Mouse (Mus musculus) frontal cortex, adult 2 months (tissue): ENCODE data around the gene Msl3l2. TPM values are rescaled to one million over a fixed set of nuclear protein-coding genes. Genes with fewer than 3 reads are reported as not detected.

Source experiments
- polyA plus RNA-seq: library from polyadenylated mRNA; depleted of rRNA; stranded (reverse); fragments of >200 nt; gene quantifications from 2 replicates; pipeline ENCODE4 v1.2.3, GENCODE M21; 2012; rRNA removed

The Msl3l2 gene
- polyA plus RNA-seq, 1 experiment: 19.2 TPM

Other genes with a start within 250 kb of the Msl3l2 start
- gene Tbc1d32, start 121.8 kb downstream of the Msl3l2 start, polyA plus RNA-seq: 4.4 and 5.2 TPM in 2 replicates